Mouse (Mus musculus) liver, embryonic 12.5 days (tissue): Measurements from ENCODE around the gene Spire2. TPM values are rescaled to one million over a fixed set of nuclear protein-coding genes. Genes with fewer than 3 reads are reported as not detected.

Source experiments
- ATAC-seq: fragments of 200-750 bp; cut with Nextera tagmentation; 2 replicates; pipeline ENCODE4 v1.8.0; 2017; ENCODE audit warnings: moderate number of reproducible peaks, mild to moderate bottlenecking, moderate library complexity
- H3K27ac ChIP-seq: fragments of 300-500 bp; sonication (generic); 2 replicates; pipeline ENCODE4 v1.5.1; 2016; ENCODE audit warnings: mild to moderate bottlenecking
- H3K27me3 ChIP-seq: fragments of 300-500 bp; sonication (generic); replicated peaks from 2 replicates; pipeline ENCODE4 v1.6.1; 2016; ENCODE audit warnings: mild to moderate bottlenecking, moderate library complexity
- H3K36me3 ChIP-seq: fragments of 300-500 bp; sonication (generic); 2 replicates; pipeline ENCODE4 v1.6.1; 2016; ENCODE audit warnings: mild to moderate bottlenecking, moderate library complexity
- H3K4me1 ChIP-seq: fragments of 300-500 bp; sonication (generic); 2 replicates; pipeline ENCODE4 v1.6.1; 2016
- H3K4me2 ChIP-seq: fragments of 300-500 bp; sonication (generic); 2 replicates; pipeline ENCODE4 v1.6.1; 2016; ENCODE audit warnings: mild to moderate bottlenecking, moderate library complexity
- H3K4me3 ChIP-seq: fragments of 300-500 bp; sonication (generic); 2 replicates; pipeline ENCODE4 v1.5.1; 2016; ENCODE audit warnings: mild to moderate bottlenecking, moderate library complexity
- H3K9ac ChIP-seq: fragments of 300-500 bp; sonication (generic); 2 replicates; pipeline ENCODE4 v1.6.1; 2016; ENCODE audit warnings: mild to moderate bottlenecking, moderate library complexity
- H3K9me3 ChIP-seq: fragments of 300-500 bp; sonication (generic); replicated peaks from 2 replicates; pipeline ENCODE4 v1.6.1; 2016; ENCODE audit warnings: mild to moderate bottlenecking, moderate library complexity
- WGBS: fragments of 180-500 bp; shearing (Covaris S2); methylation state at CpG from one replicate; pipeline ENCODE4 v1.1.7; 2016; ENCODE audit not compliant: insufficient replicate concordance; 5-methylcytosine and 5-hydroxymethylcytosine counted together
- polyA plus RNA-seq: library from polyadenylated mRNA; unstranded; fragments of >200 nt; fragmentation: Nextera tagmentation; extraction: Ambion mirVana; gene quantifications from 2 replicates; pipeline ENCODE4 v1.2.1, GENCODE M21; 2016

Gene Spire2
- polyA plus RNA-seq, 1 experiment from 2014 or later = 4.6 TPM

GRCm38 (mm10) chr8:123389026-123389425 is 56.5 kb downstream of the Spire2 start:
- no peak overlapping the region for H3K4me3 ChIP-seq
- no peaks in the 10 kb centered on the region for H3K4me1 ChIP-seq
- no peaks in the 10 kb centered on the region for H3K27me3 ChIP-seq
- H3K27ac ChIP-seq = no peak overlapping the region
- H3K9me3 ChIP-seq = no peaks in the 10 kb centered on the region
- H3K36me3 ChIP-seq = peaks cover 100% of the 10 kb centered on the region
- no peak overlapping the region for H3K9ac ChIP-seq
- 89% methylated on average over 7 of the region's 7 CpGs for WGBS
- H3K4me2 ChIP-seq = no peak overlapping the region
- no peak for ATAC-seq

DNA sequence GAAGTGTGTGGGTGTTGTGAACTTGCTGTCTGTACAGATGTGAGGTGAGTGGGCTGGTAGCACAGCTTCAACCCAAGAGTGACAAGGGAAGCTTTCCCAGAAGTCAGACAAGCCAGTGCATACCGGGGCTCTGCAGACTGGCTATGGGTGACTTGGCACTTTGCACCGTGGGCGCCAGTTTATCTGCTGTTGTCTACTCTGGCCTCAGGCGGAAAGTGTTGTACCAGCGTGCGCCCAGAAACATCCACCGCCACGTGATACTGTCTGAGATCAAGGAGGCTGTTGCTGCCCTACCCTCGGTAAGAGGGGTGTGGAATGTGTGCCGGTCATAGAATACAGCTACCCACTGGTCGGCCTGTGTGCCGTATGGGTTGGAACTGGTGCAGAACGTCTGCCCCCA is 65.8 kb downstream of the Spire2 start:
- H3K4me2 ChIP-seq = no peak overlapping the region
- no peak overlapping the region for H3K9ac ChIP-seq
- no peak overlapping the region for H3K4me3 ChIP-seq
- no peaks in the 10 kb centered on the region for H3K9me3 ChIP-seq
- no peak for ATAC-seq
- peaks cover 100% of the 10 kb centered on the region for H3K36me3 ChIP-seq
- no peak overlapping the region for H3K27ac ChIP-seq
- no peaks in the 10 kb centered on the region for H3K27me3 ChIP-seq
- 84% methylated on average over 13 of the region's 13 CpGs for WGBS
- H3K4me1 ChIP-seq = peaks cover 10% of the 10 kb centered on the region

- Histone ChIP-seq H3K27me3 (no peaks in the 10 kb centered on the region), H3K27ac (no peak overlapping the region), H3K4me1 (peaks cover 24% of the 10 kb centered on the region), H3K4me3 (no peak overlapping the region), H3K9me3 (no peaks in the 10 kb centered on the region), H3K4me2 (no peak overlapping the region), H3K9ac (no peak overlapping the region), H3K36me3 (peaks cover 66% of the 10 kb centered on the region)
- 84% methylated on average over 9 of the region's 9 CpGs for WGBS
- no peak for ATAC-seq
Measured at GRCm38 (mm10) chr8:123401936-123402335, 69.4 kb downstream of the Spire2 start.

DNA sequence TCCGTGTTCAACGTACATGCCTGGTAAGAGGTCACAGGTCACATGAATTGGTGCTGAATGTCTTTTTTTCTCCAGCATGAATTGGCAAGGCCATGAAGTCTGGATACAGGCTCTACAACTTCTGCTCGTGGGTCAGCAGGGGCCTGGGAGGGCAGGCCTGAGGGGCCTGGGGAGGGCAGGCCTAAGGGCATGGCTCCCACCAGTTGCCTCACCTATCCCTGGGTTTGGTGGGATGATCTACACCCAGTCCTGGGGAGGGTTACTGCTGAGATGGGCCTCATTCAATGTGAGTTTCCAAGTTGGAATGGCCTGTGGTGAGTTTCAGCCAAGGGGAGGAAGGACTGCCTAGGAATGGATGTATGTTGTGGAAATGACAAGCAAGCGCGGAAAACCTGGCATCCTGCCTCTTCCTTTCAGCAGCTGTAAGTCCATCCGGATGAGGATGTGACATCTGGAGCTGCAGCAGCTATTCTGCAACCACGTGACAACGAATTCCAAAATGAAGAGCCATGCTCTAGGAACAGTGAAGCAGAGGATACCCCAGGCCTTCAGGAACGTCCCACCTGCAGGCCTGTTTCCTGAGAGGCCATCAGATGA is 70.3 kb downstream of the Spire2 start:
- 84% methylated on average over 9 of the region's 9 CpGs for WGBS
- Histone ChIP-seq H3K27ac (no peak overlapping the region), H3K36me3 (peaks cover 57% of the 10 kb centered on the region), H3K4me1 (peaks cover 24% of the 10 kb centered on the region), H3K9me3 (no peaks in the 10 kb centered on the region), H3K27me3 (peaks cover 8% of the 10 kb centered on the region), H3K4me3 (no peak overlapping the region), H3K4me2 (no peak overlapping the region), H3K9ac (no peak overlapping the region)
- ATAC-seq = no peak

DNA sequence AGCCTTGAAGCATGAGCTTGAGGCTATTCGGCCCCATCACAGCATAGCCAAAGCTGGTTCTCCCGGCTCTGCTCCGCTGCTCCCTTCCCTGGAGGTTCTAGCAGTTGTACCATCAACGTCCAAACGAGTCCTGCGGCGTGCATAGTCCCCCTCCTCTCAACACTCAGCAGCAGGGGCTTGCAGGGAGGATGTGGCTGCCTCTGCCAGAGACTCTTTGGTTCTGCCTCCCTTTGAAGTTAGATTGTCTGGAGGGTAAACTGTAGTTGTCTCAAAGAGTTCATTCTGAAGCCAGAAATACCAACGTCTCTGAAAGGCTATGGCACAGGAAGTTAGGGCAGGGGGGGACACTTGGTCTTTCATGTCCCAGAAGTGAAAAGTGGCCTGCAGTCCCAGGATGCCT is 72.0 kb downstream of the Spire2 start:
- Histone ChIP-seq H3K27me3 (peaks cover 16% of the 10 kb centered on the region), H3K27ac (no peak overlapping the region), H3K4me2 (no peak overlapping the region), H3K4me1 (peaks cover 40% of the 10 kb centered on the region), H3K9ac (no peak overlapping the region), H3K9me3 (no peaks in the 10 kb centered on the region), H3K36me3 (peaks cover 41% of the 10 kb centered on the region), H3K4me3 (no peak overlapping the region)
- 55% methylated on average over 8 of the region's 8 CpGs for WGBS
- ATAC-seq = no peak

DNA sequence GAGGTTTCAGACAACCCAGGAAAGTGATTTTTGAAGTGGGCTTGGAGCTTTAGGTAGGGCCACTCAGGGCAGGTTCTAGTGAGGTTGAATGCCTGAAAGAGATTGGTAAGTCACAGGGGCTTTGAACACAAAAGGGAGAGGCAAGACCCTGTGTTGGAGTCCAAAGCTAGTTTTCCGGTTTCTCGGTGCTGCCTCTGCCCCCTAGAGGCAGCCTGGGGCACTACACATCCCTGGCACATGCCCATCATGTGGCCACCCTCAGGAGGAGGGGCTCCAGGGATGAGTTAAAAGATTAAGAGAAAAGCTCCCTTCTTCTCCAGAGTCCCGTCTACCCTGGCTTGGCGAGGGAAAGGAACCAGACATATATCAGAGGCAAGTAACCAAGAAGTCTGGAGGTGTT is 74.3 kb downstream of the Spire2 start, which contains the start of gene Mc1r:
Mc1r (plus strand) TSS at position 322 of the 400 bp plus-strand sequence.
- Histone ChIP-seq H3K27ac (no peak within 1 kb of the TSS), H3K9ac (no peak within 1 kb of the TSS), H3K36me3 (peaks cover 18% of the 10 kb centered on the region), H3K4me1 (peaks cover 62% of the 10 kb centered on the region), H3K27me3 (peaks cover 39% of the 10 kb centered on the region), H3K9me3 (no peaks in the 10 kb centered on the region), H3K4me3 (no peak within 1 kb of the TSS), H3K4me2 (peak within 1 kb of the TSS; percentile 29)
- WGBS = 8% methylated on average over 4 of the region's 4 CpGs
- no peak for ATAC-seq

- H3K4me2 ChIP-seq = no peak overlapping the region
- H3K4me1 ChIP-seq = peaks cover 70% of the 10 kb centered on the region
- no peak overlapping the region for H3K9ac ChIP-seq
- no peak overlapping the region for H3K4me3 ChIP-seq
- ATAC-seq = no peak
- no peaks in the 10 kb centered on the region for H3K9me3 ChIP-seq
- no peak overlapping the region for H3K27ac ChIP-seq
- 75% methylated on average over 13 of the region's 13 CpGs for WGBS
- peaks cover 10% of the 10 kb centered on the region for H3K36me3 ChIP-seq
- H3K27me3 ChIP-seq = peaks cover 47% of the 10 kb centered on the region
Measured at GRCm38 (mm10) chr8:123407612-123408011, 75.1 kb downstream of the Spire2 start.

- Histone ChIP-seq H3K36me3 (no peaks in the 10 kb centered on the region), H3K27ac (no peak overlapping the region), H3K27me3 (peaks cover 60% of the 10 kb centered on the region), H3K4me1 (peaks cover 80% of the 10 kb centered on the region), H3K9ac (0 out of 2 replicates have a peak overlapping the region, but pooled peaks have one; percentile 5), H3K4me3 (no peak overlapping the region), H3K4me2 (0 out of 2 replicates have a peak overlapping the region, but pooled peaks have one; percentile 21), H3K9me3 (no peaks in the 10 kb centered on the region)
- peak; percentile 60 for ATAC-seq
- 28% methylated on average over 9 of the region's 9 CpGs for WGBS
Measured at GRCm38 (mm10) chr8:123408586-123409544, 76.4 kb downstream of the Spire2 start.

DNA sequence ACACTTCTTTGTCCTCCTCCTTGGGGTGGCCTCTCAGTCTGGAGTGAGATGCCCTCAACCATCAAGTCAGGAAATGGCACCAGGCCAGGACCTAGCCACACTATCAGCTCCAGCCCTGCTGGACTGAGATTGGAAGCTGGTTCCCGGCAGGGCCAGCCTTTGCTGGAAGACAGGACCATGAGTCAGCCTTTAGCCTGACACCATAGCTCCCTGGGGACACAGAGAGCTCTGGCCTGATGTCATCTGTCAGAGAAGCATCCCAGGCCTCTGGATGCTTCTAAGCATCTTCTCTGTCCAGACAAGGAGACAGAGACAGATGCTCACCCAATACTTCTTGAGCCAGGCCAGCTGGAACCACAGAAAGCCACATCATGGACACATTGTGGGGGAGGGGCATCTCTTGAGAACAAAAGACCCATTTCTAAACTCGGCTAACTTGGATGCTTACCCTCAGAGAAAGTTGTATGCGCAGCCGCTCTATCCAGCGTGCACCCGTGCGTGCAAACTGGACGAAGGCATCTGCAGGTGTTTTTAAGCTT is 77.6 kb downstream of the Spire2 start:
- H3K36me3 ChIP-seq = no peaks in the 10 kb centered on the region
- 0 out of 2 replicates have a peak overlapping the region, but pooled peaks have one; percentile 21 for H3K4me2 ChIP-seq
- peaks cover 87% of the 10 kb centered on the region for H3K4me1 ChIP-seq
- ATAC-seq = no peak
- no peaks in the 10 kb centered on the region for H3K9me3 ChIP-seq
- H3K27me3 ChIP-seq = peaks cover 64% of the 10 kb centered on the region
- no peak overlapping the region for H3K27ac ChIP-seq
- H3K4me3 ChIP-seq = no peak overlapping the region
- H3K9ac ChIP-seq = no peak overlapping the region
- 69% methylated on average over 8 of the region's 8 CpGs for WGBS

DNA sequence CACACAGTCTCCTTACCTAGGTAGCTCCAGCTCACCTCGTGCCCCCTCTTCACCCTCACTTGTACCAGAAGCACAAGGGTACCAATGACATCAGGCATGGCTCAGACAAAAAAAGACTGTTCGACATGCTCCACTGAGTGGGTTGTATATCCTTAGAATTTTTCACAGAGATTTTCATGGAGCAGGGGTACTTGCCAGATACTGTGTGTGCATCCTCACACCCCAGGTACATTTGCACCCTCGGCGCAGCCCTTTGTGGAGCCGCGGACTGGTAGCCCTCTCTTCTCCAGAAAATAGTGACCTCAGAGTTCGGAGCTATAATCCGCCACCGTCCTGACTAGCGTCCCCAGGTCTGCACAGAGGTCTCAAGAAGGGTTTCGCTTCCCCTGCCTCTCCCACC is 78.3 kb downstream of the Spire2 start:
- no peak overlapping the region for H3K27ac ChIP-seq
- no peaks in the 10 kb centered on the region for H3K36me3 ChIP-seq
- peak overlapping the region; percentile 62 for H3K4me2 ChIP-seq
- ATAC-seq = no peak
- peaks cover 64% of the 10 kb centered on the region for H3K27me3 ChIP-seq
- peak overlapping the region; percentile 32 for H3K4me3 ChIP-seq
- 0 out of 2 replicates have a peak overlapping the region, but pooled peaks have one; percentile 5 for H3K9ac ChIP-seq
- H3K4me1 ChIP-seq = peaks cover 85% of the 10 kb centered on the region
- 26% methylated on average over 11 of the region's 11 CpGs for WGBS
- H3K9me3 ChIP-seq = no peaks in the 10 kb centered on the region

DNA sequence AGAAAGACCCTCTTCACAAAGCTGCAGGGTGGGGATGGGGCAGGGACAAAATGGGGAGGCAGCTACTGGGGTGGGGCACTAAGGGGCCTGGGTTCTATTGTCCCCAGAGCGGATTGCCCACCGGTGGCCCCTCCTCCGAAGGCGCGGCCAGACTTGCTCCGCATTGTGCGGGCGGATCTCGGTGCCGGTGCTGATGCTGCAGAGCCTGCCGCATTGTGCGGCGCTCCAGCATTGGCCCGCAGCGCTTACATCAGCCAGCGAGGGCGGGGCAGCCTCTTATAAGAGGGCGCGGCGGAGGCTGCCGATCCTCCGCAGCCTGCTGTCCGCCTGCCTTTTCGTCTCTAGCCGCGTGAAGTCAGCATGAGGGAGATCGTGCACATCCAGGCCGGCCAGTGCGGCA is 78.7 kb downstream of the Spire2 start, which contains the start of gene Tubb3:
Tubb3 (plus strand) TSS at position 179 of the 400 bp plus-strand sequence.
- peaks cover 64% of the 10 kb centered on the region for H3K27me3 ChIP-seq
- WGBS = under 1% methylated on average over 29 of the region's 29 CpGs
- no peaks in the 10 kb centered on the region for H3K36me3 ChIP-seq
- 0 out of 2 replicates have a peak within 1 kb of the TSS, but pooled peaks have one; percentile 5 for H3K9ac ChIP-seq
- peak within 1 kb of the TSS; percentile 32 for H3K4me3 ChIP-seq
- no peaks in the 10 kb centered on the region for H3K9me3 ChIP-seq
- ATAC-seq = peak; percentile 49
- H3K4me2 ChIP-seq = peak within 1 kb of the TSS; percentile 62
- no peak within 1 kb of the TSS for H3K27ac ChIP-seq
- peaks cover 84% of the 10 kb centered on the region for H3K4me1 ChIP-seq
